Mouse (Mus musculus) right cerebral cortex, postnatal 14 days (tissue): Measurements from ENCODE around the gene Gpd2.

Experiments
- DNase-seq: peaks from one replicate; pipeline ENCODE4 v3.0.0; 2022

The Gpd2 gene

GRCm38 (mm10) chr2:57304212-57304611, 66.8 kb downstream of the Gpd2 start:
- DNase-seq = no peak

GRCm38 (mm10) chr2:57312268-57312797, 74.9 kb downstream of the Gpd2 start:
- no peak for DNase-seq

- DNase-seq = no peak
These were observed 78.6 kb downstream of the Gpd2 start for GRCm38 (mm10) chr2:57316055-57316454.

GRCm38 (mm10) chr2:57318336-57318735, 80.9 kb downstream of the Gpd2 start:
- no peak for DNase-seq

GRCm38 (mm10) chr2:57326091-57326490, 88.7 kb downstream of the Gpd2 start:
- no peak for DNase-seq

- no peak for DNase-seq
These were observed 91.9 kb downstream of the Gpd2 start for GRCm38 (mm10) chr2:57329327-57329726.

GRCm38 (mm10) chr2:57330812-57331211, 93.4 kb downstream of the Gpd2 start:
- DNase-seq = no peak

- no peak for DNase-seq
These were observed 93.8 kb downstream of the Gpd2 start for GRCm38 (mm10) chr2:57331266-57331665.

GRCm38 (mm10) chr2:57333481-57333880, 96.0 kb downstream of the Gpd2 start:
- DNase-seq = no peak

- DNase-seq = no peak
These were observed 98.0 kb downstream of the Gpd2 start for GRCm38 (mm10) chr2:57335397-57335796.

GRCm38 (mm10) chr2:57338779-57339178, 101.3 kb downstream of the Gpd2 start:
- no peak for DNase-seq

- DNase-seq = no peak
These were observed 105.5 kb downstream of the Gpd2 start for GRCm38 (mm10) chr2:57342910-57343309.

- no peak for DNase-seq
These were observed 113.2 kb downstream of the Gpd2 start for GRCm38 (mm10) chr2:57350615-57351014.

GRCm38 (mm10) chr2:57353722-57354432, 116.4 kb downstream of the Gpd2 start:
- no peak for DNase-seq

- no peak for DNase-seq
These were observed 117.4 kb downstream of the Gpd2 start for GRCm38 (mm10) chr2:57354848-57355247.

- DNase-seq = no peak
These were observed 118.9 kb downstream of the Gpd2 start for GRCm38 (mm10) chr2:57356222-57356822.

- no peak for DNase-seq
These were observed 125.1 kb downstream of the Gpd2 start for GRCm38 (mm10) chr2:57362503-57362902.

- no peak for DNase-seq
These were observed 137.2 kb downstream of the Gpd2 start for GRCm38 (mm10) chr2:57374647-57375046.

- DNase-seq = no peak
These were observed 137.9 kb downstream of the Gpd2 start for GRCm38 (mm10) chr2:57375138-57375837.

GRCm38 (mm10) chr2:57378147-57378889, 140.9 kb downstream of the Gpd2 start:
- no peak for DNase-seq

- DNase-seq = no peak
These were observed 147.2 kb downstream of the Gpd2 start for GRCm38 (mm10) chr2:57384625-57385024.

GRCm38 (mm10) chr2:57387816-57388215, 150.4 kb downstream of the Gpd2 start:
- DNase-seq = no peak

GRCm38 (mm10) chr2:57395071-57395470, 157.6 kb downstream of the Gpd2 start:
- DNase-seq = no peak
